Mouse (Mus musculus): ENCODE data around the gene Spata7.

GRCm38 (mm10) chr12:98591016-98591415 is 36.9 kb upstream of the Spata7 start:
- TF ChIP-seq CTCF (IDR thresholded peaks at IDR 0.05; ENCODE audit: borderline replicate concordance, insufficient read depth, low read length) (no peak), POLR2A (IDR thresholded peaks at IDR 0.05; ENCODE audit: low read depth, low read length) (no peak)
